Mouse (Mus musculus): Measurements from ENCODE around the gene Olfr825.
"Not testable (repeated sequence)": the region's sequence is repeated elsewhere in the genome, so short reads cannot be mapped to it uniquely, and the experiment has no call there.

The Olfr825 gene

DNA sequence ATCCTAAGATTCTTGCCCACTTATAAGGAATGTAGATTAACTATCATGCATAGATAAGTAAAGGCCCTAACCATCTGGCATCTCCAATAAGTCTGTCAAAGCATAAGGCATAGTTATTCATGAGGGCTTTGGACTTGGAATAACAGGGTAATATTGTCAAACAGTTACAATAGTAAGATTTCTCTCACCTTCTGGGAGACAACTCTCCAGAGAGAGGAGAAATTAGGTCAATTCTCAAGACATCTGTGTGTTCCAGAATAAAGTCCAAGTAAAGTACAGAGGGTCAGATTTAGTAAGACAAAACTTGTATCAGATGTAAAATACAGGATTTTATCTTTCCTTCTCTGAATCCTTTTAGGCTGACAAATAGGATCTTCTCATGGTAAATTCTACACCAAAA lies at the start of gene Olfr825:
Olfr825 (minus strand) TSS at position 101 of the 400 bp plus-strand sequence.
- no peak for DNase-seq

DNA sequence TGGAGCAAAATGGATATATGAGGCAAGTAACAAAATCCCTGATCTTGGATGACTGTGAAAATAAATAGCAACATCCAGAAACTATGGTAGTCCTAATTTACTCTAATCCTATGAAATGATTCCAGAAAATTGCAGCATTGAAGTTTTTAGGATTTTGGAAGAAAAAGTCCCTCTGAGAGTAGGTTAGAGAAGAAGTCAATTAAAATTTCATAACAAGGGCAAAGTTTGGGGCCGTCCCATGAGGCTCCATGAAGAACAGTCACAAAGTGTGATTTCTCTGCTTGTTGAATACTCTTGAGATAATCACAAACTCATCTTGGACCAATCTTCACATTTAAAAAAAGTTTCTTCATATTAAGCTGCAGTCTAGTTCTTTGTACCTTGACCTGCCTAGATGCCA lies 47.7 kb upstream of the Olfr825 start, which contains the start of gene Olfr827:
Olfr827 (minus strand) TSS at position 101 of the 400 bp plus-strand sequence.
- no peak for DNase-seq

DNA sequence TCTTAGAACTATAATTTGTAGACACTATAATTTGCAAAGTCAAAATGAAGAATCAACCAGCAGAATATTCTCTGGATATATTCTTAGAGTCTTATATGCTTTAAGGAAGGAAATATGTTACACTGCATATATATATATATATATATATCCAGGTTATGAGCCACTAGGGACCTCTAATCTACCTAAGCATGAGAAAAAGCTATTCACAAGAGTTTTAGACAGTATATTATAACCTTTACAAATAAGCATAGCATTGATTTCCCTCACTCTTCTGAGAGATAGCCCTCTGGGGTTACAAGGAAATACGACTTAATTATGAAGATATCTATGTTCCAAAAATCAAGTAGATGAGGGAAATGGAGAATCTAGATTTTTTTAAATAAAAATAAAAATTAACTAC lies 17.5 kb upstream of the Olfr825 start, which contains the start of gene Olfr826:
Olfr826 (minus strand) TSS at position 101 of the 400 bp plus-strand sequence.
- DNase-seq, result no peak

DNA sequence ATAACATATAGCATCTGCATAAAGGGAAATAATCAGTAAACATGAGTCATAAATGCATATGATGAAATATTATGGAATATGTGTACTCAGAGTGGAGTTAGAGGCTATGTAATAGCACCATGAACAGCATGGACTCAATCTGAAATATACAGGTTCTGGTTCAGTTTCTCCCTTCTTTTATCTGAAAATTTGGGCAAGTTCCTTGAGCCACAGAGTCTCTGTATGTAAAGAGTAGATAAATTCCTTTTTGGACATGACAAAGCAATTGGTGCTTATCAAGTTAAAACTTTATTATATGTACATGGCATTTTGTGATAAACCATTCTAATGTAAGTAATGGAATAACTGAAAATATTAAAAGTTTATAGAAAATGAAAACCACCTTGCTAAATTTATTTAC lies 1.4 kb downstream of the Olfr825 start:
- DNase-seq, result no peak

DNA sequence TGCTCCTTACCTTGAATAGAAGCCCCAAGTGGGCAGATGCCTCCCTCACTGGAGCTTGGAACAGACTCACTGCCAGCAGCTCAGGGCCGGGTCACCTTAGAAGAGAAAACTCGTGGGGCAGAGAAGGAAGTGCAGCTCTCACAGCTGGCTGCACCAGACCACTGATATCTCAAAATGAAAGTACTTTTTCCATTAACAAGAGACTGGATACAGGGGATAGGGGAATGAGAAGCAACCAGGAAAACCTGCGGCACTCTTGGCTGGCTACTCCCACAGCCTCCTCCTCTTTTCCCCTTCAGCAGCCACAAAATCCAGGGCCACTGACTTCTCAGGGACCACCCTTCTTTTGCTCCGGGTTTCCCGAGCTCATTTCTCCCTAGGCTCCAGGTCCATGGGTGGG lies 22.4 kb downstream of the Olfr825 start:
- DNase-seq, result no peak

DNA sequence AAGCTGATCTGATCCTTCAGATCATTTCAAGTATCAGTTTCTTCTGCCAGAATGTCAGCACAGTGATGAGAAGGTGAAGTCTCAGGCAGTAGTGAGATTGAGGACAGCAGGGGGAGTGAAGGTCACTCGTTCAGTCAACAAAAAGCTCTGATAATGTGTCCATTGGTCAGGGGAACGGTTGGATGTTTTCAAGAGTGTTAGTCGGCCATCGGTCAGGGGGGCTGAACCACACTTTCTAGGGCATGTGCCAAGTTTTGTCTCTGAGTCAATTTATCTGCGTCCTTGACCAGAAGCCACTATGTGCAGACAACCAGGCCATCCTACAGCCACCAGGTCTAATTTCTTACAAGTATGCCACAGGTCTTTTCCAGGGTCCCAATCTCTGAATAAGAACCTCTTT lies 24.1 kb downstream of the Olfr825 start:
- not testable (repeated sequence) for DNase-seq

DNA sequence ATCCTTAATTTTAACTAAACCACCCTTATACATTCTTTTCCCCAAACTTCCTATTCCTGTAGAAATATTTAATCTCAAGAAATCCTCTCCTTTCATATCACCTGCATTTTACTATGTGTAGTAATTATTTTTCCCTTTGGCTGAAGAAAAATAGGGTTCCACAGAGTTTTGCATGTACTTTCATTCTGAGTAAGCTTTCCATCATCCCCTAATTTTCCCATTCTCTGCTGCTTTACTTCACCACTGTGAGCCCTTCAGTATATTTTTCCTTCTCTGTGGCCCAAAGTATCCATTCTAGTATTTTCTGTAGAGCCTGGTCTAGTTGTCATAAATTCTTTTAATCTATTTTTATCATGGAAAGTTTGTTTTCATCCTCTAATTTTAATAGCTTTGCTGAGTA lies 31.8 kb downstream of the Olfr825 start:
- DNase-seq, result no peak

DNA sequence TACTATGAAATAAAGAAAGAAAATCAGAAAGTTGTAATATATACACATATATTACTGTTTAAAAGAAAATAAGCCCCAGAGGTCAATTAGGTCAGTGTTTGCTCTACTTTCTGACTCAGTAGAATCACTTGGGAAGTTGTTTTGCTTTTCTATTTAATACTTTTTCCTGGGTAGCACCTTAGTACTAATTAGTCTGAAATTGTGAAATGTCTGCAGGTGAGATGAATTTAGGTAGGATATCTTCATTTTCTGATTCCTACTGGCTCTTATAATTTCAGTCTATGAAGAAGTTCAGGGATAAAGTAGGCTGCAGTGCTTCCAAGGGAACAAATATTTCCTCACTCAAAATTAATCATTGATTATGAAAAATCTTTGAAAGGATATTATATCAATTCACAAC lies 36.7 kb downstream of the Olfr825 start, which contains the start of gene Olfr824:
Olfr824 (minus strand) TSS at position 101 of the 400 bp plus-strand sequence.
- DNase-seq, result not testable (repeated sequence)

DNA sequence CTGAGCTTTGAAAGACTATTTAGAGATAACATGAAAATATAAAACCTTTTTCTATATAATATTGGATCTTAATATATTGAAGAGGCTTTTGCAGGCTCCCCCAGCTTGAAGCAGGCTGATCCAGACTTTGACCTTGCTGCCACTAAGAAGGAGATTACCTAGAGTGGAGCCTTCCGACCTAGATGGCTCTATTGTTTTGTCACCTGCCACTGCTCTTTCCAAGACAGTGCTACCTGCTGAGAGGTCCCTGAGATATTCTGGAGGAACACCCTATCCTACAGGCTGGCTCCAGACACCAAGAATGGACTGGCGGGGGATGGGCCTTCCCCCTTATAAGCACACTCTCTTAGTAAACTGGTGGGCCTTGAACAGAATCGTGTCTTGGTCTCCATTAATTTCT lies 50.5 kb downstream of the Olfr825 start:
- DNase-seq, result not testable (repeated sequence)

DNA sequence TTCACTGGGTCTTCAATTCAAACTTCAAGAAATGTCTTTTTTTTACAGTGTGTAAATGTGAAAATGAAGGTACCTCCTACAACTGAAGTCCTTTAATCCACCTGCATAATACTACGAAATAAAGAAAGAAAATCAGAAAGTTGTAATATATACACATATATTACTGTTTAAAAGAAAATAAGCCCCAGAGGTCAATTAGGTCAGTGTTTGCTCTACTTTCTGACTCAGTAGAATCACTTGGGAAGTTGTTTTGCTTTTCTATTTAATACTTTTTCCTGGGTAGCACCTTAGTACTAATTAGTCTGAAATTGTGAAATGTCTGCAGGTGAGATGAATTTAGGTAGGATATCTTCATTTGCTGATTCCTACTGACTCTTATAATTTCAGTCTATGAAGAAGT lies 51.3 kb downstream of the Olfr825 start, which contains the start of gene Olfr823:
Olfr823 (minus strand) TSS at position 101 of the 400 bp plus-strand sequence.
- DNase-seq, result not testable (repeated sequence)
